Mouse (Mus musculus) E14TG2a.4 (cell line): ENCODE measurements around the gene Xylt1.

Source experiments
- CTCF ChIP-seq: conservative IDR thresholded peaks from 2 replicates; pipeline ENCODE4 v1.5.1; 2014; ENCODE audit warnings: low read length
- NANOG ChIP-seq: IDR thresholded peaks from 2 replicates; pipeline ENCODE4 v1.6.1; 2014; ENCODE audit warnings: borderline replicate concordance, low read length, mixed read lengths
- POU5F1 ChIP-seq: IDR thresholded peaks from 2 replicates; pipeline ENCODE4 v1.6.1; 2014; ENCODE audit warnings: low read length, borderline replicate concordance

- no peak for TF ChIP-seq CTCF
- TF ChIP-seq POU5F1: no peak
- no peak for TF ChIP-seq NANOG
Observed at GRCm38 (mm10) chr7:117426366-117426765, 45.6 kb downstream of the Xylt1 start.
